Mouse (Mus musculus): ENCODE results near the gene Hlf.

DNA sequence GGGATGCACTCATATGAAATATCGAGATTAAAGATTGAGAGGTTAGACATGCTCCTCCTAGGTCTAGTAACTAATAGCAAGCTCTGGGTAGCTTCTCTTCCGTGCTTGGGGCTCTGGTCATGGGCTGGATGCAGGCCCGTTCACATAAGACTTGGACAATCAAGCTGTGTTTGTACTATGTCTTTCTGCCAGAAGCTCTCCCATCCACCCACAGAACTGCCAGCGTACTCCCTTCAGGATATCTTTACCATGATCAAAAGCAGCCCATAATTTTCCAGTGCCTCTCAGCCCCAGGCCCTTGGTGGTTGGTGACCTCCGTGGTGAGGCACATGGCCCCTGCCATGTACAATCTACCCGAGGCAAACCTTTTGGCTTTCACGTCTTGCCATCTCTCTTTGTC is 33.3 kb downstream of the Hlf start:
- TF ChIP-seq CTCF (IDR thresholded peaks at IDR 0.05; ENCODE audit: low read depth, low read length) (no peak), GATA2 (IDR thresholded peaks at IDR 0.05; ENCODE audit: borderline replicate concordance, low read depth, low read length) (no peak), TAL1 (conservative IDR thresholded peaks at IDR 0.05; ENCODE audit: low read depth, low read length) (no peak), POLR2AphosphoS5 (IDR thresholded peaks at IDR 0.05; ENCODE audit: insufficient replicate concordance, low read depth, low read length) (no peak)
